Mouse (Mus musculus): ENCODE measurements around the gene Gmnn. TPM values are rescaled to one million over a fixed set of nuclear protein-coding genes. Genes with fewer than 3 reads are reported as not detected.

The Gmnn gene
- polyA plus RNA-seq, 1 experiment from 2014 or later: 102 TPM

GRCm38 (mm10) chr13:24760351-24760870 lies 1.3 kb downstream of the Gmnn start:
- peak overlapping the region; percentile 97; the same call in 1 of the 2 replicates for H3K27ac ChIP-seq (replicated peaks)
- peak overlapping the region; percentile 95 for H3K9ac ChIP-seq
- no peaks in the 10 kb centered on the region for H3K9me3 ChIP-seq
- ATAC-seq (ENCODE audit: extremely low read depth, insufficient number of reproducible peaks, low FRiP score, low TSS enrichment): no peak
- H3K4me3 ChIP-seq: peak overlapping the region; percentile 97
- no peaks in the 10 kb centered on the region for H3K27me3 ChIP-seq (replicated peaks)
- 57% methylated on average over 5 of the region's 5 CpGs for WGBS
- H3K36me3 ChIP-seq: peaks cover 43% of the 10 kb centered on the region
- H3K4me1 ChIP-seq: peaks cover 24% of the 10 kb centered on the region
- peak overlapping the region; percentile 76 for H3K4me2 ChIP-seq

- no peaks in the 10 kb centered on the region for H3K27me3 ChIP-seq (replicated peaks)
- no peak overlapping the region for H3K27ac ChIP-seq (replicated peaks)
- H3K4me1 ChIP-seq: peaks cover 24% of the 10 kb centered on the region
- WGBS: 85% methylated on average over 10 of the region's 10 CpGs
- ATAC-seq (ENCODE audit: extremely low read depth, insufficient number of reproducible peaks, low FRiP score, low TSS enrichment): no peak
- no peaks in the 10 kb centered on the region for H3K9me3 ChIP-seq
- no peak overlapping the region for H3K4me3 ChIP-seq
- peaks cover 53% of the 10 kb centered on the region for H3K36me3 ChIP-seq
- no peak overlapping the region for H3K9ac ChIP-seq
- no peak overlapping the region for H3K4me2 ChIP-seq
Measured at GRCm38 (mm10) chr13:24759451-24759850, 2.3 kb downstream of the Gmnn start.

- Histone ChIP-seq H3K9me3 (no peaks in the 10 kb centered on the region), H3K27me3 (replicated peaks) (no peaks in the 10 kb centered on the region), H3K4me2 (no peak overlapping the region), H3K4me1 (peaks cover 24% of the 10 kb centered on the region), H3K9ac (no peak overlapping the region), H3K36me3 (peaks cover 65% of the 10 kb centered on the region), H3K4me3 (no peak overlapping the region), H3K27ac (replicated peaks) (no peak overlapping the region)
- no peak for ATAC-seq (ENCODE audit: extremely low read depth, insufficient number of reproducible peaks, low FRiP score, low TSS enrichment)
- WGBS: 77% methylated on average over 12 of the region's 12 CpGs
Measured at GRCm38 (mm10) chr13:24757820-24758564, 3.7 kb downstream of the Gmnn start.

- 91% methylated on average over 3 of the region's 3 CpGs for WGBS
Measured at GRCm38 (mm10) chr13:24756756-24757155, 5.0 kb downstream of the Gmnn start.

GRCm38 (mm10) chr13:24751396-24751795 lies 10.3 kb downstream of the Gmnn start:
- Histone ChIP-seq H3K27ac (replicated peaks) (no peak overlapping the region), H3K27me3 (replicated peaks) (no peaks in the 10 kb centered on the region), H3K4me1 (peaks cover 18% of the 10 kb centered on the region), H3K9me3 (no peaks in the 10 kb centered on the region), H3K4me2 (no peak overlapping the region), H3K4me3 (no peak overlapping the region), H3K9ac (no peak overlapping the region), H3K36me3 (peaks cover 68% of the 10 kb centered on the region)
- ATAC-seq (ENCODE audit: extremely low read depth, insufficient number of reproducible peaks, low FRiP score, low TSS enrichment): no peak
- WGBS: 89% methylated on average over 8 of the region's 8 CpGs

More at GRCm38 (mm10) chr13:24756756-24757155, 5.0 kb downstream of the Gmnn start:
- H3K4me1 ChIP-seq: peaks cover 15% of the 10 kb centered on the region
- no peak for ATAC-seq (ENCODE audit: extremely low read depth, insufficient number of reproducible peaks, low FRiP score, low TSS enrichment)
- peaks cover 77% of the 10 kb centered on the region for H3K36me3 ChIP-seq
- no peak overlapping the region for H3K27ac ChIP-seq (replicated peaks)
- no peak overlapping the region for H3K4me2 ChIP-seq
- no peak overlapping the region for H3K4me3 ChIP-seq
- no peaks in the 10 kb centered on the region for H3K9me3 ChIP-seq
- H3K9ac ChIP-seq: no peak overlapping the region
- H3K27me3 ChIP-seq (replicated peaks): no peaks in the 10 kb centered on the region

- ATAC-seq (ENCODE audit: extremely low read depth, insufficient number of reproducible peaks, low FRiP score, low TSS enrichment): no peak
- 89% methylated on average over 8 of the region's 8 CpGs for WGBS
- Histone ChIP-seq H3K9ac (no peak overlapping the region), H3K4me1 (peaks cover 18% of the 10 kb centered on the region), H3K27me3 (replicated peaks) (no peaks in the 10 kb centered on the region), H3K36me3 (peaks cover 62% of the 10 kb centered on the region), H3K4me2 (no peak overlapping the region), H3K27ac (replicated peaks) (no peak overlapping the region), H3K9me3 (no peaks in the 10 kb centered on the region), H3K4me3 (no peak overlapping the region)
Measured at GRCm38 (mm10) chr13:24750807-24751206, 10.9 kb downstream of the Gmnn start.

- H3K9me3 ChIP-seq: no peaks in the 10 kb centered on the region
- peaks cover 35% of the 10 kb centered on the region for H3K36me3 ChIP-seq
- peaks cover 18% of the 10 kb centered on the region for H3K4me1 ChIP-seq
- peak overlapping the region; percentile 51 for H3K27ac ChIP-seq (replicated peaks)
- no peak overlapping the region for H3K4me3 ChIP-seq
- no peak; the same call in 1 of the 2 replicates for ATAC-seq (ENCODE audit: extremely low read depth, insufficient number of reproducible peaks, low FRiP score, low TSS enrichment)
- WGBS: 54% methylated on average over 3 of the region's 3 CpGs
- no peak overlapping the region for H3K4me2 ChIP-seq
- H3K9ac ChIP-seq: no peak overlapping the region
- H3K27me3 ChIP-seq (replicated peaks): no peaks in the 10 kb centered on the region
Measured at GRCm38 (mm10) chr13:24747823-24748222, 13.9 kb downstream of the Gmnn start.

- H3K36me3 ChIP-seq: 0 out of 2 replicates have a peak, but pooled peaks cover 9% of the 10 kb centered on the region
- H3K9me3 ChIP-seq: no peaks in the 10 kb centered on the region
- no peak within 1 kb of the TSS for H3K4me3 ChIP-seq
- H3K4me1 ChIP-seq: peaks cover 4% of the 10 kb centered on the region
- H3K27ac ChIP-seq (replicated peaks): no peak within 1 kb of the TSS
- H3K4me2 ChIP-seq: no peak within 1 kb of the TSS
- no peak for ATAC-seq (ENCODE audit: extremely low read depth, insufficient number of reproducible peaks, low FRiP score, low TSS enrichment)
- no peak within 1 kb of the TSS for H3K9ac ChIP-seq
- H3K27me3 ChIP-seq (replicated peaks): no peaks in the 10 kb centered on the region
- 90% methylated on average over 10 of the region's 10 CpGs for WGBS
Measured at GRCm38 (mm10) chr13:24741028-24741427, 20.7 kb downstream of the Gmnn start, which contains the start of gene Armh2. Armh2 (plus strand) TSS chr13:24741232.

GRCm38 (mm10) chr13:24735608-24736131 lies 26.1 kb downstream of the Gmnn start:
- no peak for ATAC-seq (ENCODE audit: extremely low read depth, insufficient number of reproducible peaks, low FRiP score, low TSS enrichment)
- WGBS: 48% methylated on average over 6 of the region's 6 CpGs
- H3K27ac ChIP-seq (replicated peaks): peak overlapping the region; percentile 56
- H3K27me3 ChIP-seq (replicated peaks): no peaks in the 10 kb centered on the region
- H3K9ac ChIP-seq: no peak overlapping the region
- peaks cover 27% of the 10 kb centered on the region; the same call in 1 of the 2 replicates for H3K36me3 ChIP-seq
- no peak overlapping the region for H3K4me2 ChIP-seq
- peaks cover 14% of the 10 kb centered on the region for H3K4me1 ChIP-seq
- no peak overlapping the region for H3K4me3 ChIP-seq
- H3K9me3 ChIP-seq: no peaks in the 10 kb centered on the region

GRCm38 (mm10) chr13:24734502-24734901 lies 27.2 kb downstream of the Gmnn start:
- WGBS: 77% methylated on average over 5 of the region's 5 CpGs

GRCm38 (mm10) chr13:24729128-24729527 lies 32.6 kb downstream of the Gmnn start:
- Histone ChIP-seq H3K27me3 (replicated peaks) (no peaks in the 10 kb centered on the region), H3K9ac (no peak overlapping the region), H3K36me3 (peaks cover 38% of the 10 kb centered on the region), H3K4me3 (no peak overlapping the region), H3K4me1 (no peaks in the 10 kb centered on the region), H3K27ac (replicated peaks) (no peak overlapping the region), H3K4me2 (no peak overlapping the region), H3K9me3 (no peaks in the 10 kb centered on the region)
- no peak for ATAC-seq (ENCODE audit: extremely low read depth, insufficient number of reproducible peaks, low FRiP score, low TSS enrichment)
- 85% methylated on average over 5 of the region's 5 CpGs for WGBS

More at GRCm38 (mm10) chr13:24734502-24734901, 27.2 kb downstream of the Gmnn start:
- Histone ChIP-seq H3K27ac (replicated peaks) (0 out of 2 replicates have a peak overlapping the region, but pooled peaks have one; percentile 42), H3K9ac (no peak overlapping the region), H3K4me2 (no peak overlapping the region), H3K36me3 (peaks cover 33% of the 10 kb centered on the region; the same call in 1 of the 2 replicates), H3K4me1 (peaks cover 14% of the 10 kb centered on the region), H3K4me3 (no peak overlapping the region), H3K9me3 (no peaks in the 10 kb centered on the region), H3K27me3 (replicated peaks) (no peaks in the 10 kb centered on the region)
- no peak for ATAC-seq (ENCODE audit: extremely low read depth, insufficient number of reproducible peaks, low FRiP score, low TSS enrichment)

Measured in heart, embryonic 13.5 days (tissue).